Mouse (Mus musculus) embryonic stem cell, embryonic (primary cell): ENCODE measurements at regions not wholly inside any gene's neighbourhood (a gene's known extent, or its start where the extent isn't known, plus 50 kb on each side); places are given as distances from the start of the nearest gene placed in this dataset.
"Not testable (repeated sequence)": the region's sequence is repeated elsewhere in the genome, so short reads cannot be mapped to it uniquely, and the experiment has no call there.

ENCODE experiments used
- CTCF ChIA-PET, 4 experiments: fragments of 300-600 bp in 2 of 4; fragments of 350-600 bp in 2 of 4; sonication (Branson Sonifier 250); formaldehyde crosslinking; loops; one replicate each; lab custom pipeline; 2022; ENCODE audit warnings: inconsistent platforms in 2 of 4; lab: Charles Lee
- POLR2A ChIA-PET, 4 experiments: fragments of 300-600 bp in 2 of 4; fragments of 350-600 bp in 2 of 4; sonication (Branson Sonifier 250); formaldehyde crosslinking; loops; one replicate each; lab custom pipeline; 2022; ENCODE audit warnings: antibody characterized with exemption in 4 of 4, inconsistent platforms in 1 of 4; lab: Charles Lee

DNA sequence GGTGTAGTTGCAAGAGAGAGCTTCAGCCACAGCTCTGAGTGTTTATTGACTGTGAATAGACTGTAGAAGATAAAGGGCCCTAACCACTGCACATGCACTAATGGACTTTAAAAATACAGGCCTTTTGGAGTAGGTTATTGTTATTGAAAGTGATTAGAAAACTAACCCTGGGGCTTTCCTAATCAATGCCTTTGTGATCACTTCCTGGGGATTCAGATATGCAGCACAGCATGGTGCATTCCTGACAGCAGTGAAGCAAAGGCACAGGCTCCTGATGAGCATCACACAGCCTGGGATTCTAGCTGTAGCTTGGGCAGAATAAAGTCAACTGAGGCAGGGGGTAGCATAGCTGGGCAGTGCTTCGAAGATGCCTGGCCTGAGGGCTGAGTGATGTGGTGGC is 87.3 kb downstream of the Gm11077 start:
- CTCF ChIA-PET: no interaction called here

GRCm38 (mm10) chr6:140816831-140817230 is 87.7 kb downstream of the Gm11077 start:
- ChIA-PET CTCF (no interaction called here), POLR2A (interaction anchor here in 1 of 4 experiments (1.0 kb wide), 1 partner anchor 294 kb away, joined by 3 read pairs; no protein-coding TSS in a partner anchor)

More for the DNA sequence above, 87.3 kb downstream of the Gm11077 start:
- POLR2A ChIA-PET: interaction anchor here in 2 of 4 experiments (0.7 to 1.0 kb wide), 2 partner anchors 294 to 679 kb away, joined by 3 read pairs; no protein-coding TSS in a partner anchor

DNA sequence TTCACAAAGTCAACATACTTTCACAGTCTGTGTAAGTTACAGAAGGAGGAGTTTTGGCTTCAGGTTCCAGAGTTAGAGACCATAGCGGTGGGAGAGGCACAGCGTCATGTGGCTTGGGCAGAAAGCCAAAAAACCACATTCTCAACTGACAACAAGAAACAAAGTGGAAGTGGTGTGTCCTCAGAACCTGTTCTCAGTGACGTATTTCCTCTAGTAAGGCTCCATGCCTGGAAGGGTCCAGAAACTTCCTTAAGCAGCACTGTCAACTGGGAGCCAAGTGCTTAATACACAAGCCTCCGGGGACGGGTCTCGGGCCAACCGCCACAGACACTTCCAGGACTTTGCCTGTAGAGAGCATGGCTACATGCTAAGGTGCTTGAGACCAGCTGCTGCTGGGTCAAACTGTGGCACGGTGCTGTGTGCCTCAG is 90.4 kb downstream of the Gm11077 start:
- ChIA-PET CTCF (no interaction called here), POLR2A (interaction anchor here in 1 of 4 experiments (0.6 kb wide), 1 partner anchor 369 kb away, joined by 3 read pairs; no protein-coding TSS in a partner anchor)

- ChIA-PET CTCF (interaction anchor here in 1 of 4 experiments (1.2 kb wide), 1 partner anchor 114 kb away, joined by 3 read pairs; no protein-coding TSS in a partner anchor), POLR2A (no interaction called here)
Observed at GRCm38 (mm10) chr6:140826522-140826921, 97.4 kb downstream of the Gm11077 start.

DNA sequence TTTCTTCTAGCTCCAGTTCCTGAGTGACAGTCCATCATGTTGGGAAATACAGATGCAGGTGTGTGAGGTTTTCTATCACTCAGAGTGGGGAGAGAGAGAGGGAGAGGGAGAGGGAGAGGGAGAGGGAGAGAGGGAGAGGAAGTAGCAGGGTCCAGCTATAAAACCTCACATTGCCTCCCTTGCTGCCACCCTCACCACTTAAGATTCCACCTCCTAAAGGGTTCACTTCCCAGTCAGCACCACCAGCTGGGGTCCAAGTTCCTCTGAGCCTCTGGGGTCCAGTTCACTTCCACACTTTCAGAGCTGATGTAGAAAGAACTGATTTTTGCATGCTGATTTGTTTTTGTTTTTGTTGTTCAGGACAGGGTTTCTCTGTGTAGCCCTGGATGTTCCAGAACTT is 98.6 kb downstream of the Gm11077 start:
- POLR2A ChIA-PET: interaction anchor here in 1 of 4 experiments (0.6 kb wide), 1 partner anchor 734 kb away, joined by 3 read pairs; no protein-coding TSS in a partner anchor
- CTCF ChIA-PET: no interaction called here

DNA sequence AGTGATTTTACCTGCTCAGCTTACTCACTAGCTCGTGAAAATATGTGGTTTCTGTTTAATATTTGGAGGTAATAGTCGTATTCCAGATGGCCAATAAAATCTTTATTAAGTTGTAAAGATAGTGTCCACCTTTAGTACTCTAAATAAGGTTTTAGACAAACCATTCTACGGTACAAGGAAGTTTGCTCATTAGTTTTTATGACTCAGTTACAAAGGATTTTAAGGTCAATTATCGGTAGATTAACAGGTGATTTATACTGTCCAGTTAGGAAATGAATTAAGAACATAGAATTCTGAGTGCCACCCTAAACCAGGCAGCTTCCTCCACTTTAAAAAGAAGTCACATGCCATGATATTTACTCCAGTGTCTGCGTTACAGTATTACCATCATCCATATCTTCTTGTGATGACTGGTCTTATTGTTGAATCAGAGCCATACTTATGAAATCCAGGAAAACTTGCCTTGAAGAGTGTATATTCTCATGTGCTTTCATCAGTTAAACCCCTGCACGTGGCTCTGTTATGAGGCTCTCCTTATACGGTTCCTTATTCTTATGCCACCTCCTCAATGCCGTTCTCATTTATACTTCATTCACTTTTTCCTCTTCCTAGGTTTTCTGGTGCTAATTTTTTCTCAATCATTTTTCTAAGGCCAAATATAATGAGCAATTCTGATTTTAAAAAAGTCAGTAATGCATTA is 114.4 kb downstream of the Gm11077 start:
- CTCF ChIA-PET: no interaction called here
- POLR2A ChIA-PET: no interaction called here

GRCm38 (mm10) chr6:140847165-140847564 is 118.1 kb downstream of the Gm11077 start:
- ChIA-PET POLR2A (interaction anchor here in 1 of 4 experiments (0.7 kb wide), 1 partner anchor 116 kb away, joined by 3 read pairs; no protein-coding TSS in a partner anchor), CTCF (interaction anchor here in 1 of 4 experiments (0.5 kb wide), 1 partner anchor 49 kb away, joined by 3 read pairs; no protein-coding TSS in a partner anchor)

GRCm38 (mm10) chr6:140852420-140852819 is 123.3 kb downstream of the Gm11077 start:
- ChIA-PET CTCF (interaction anchor here in 2 of 4 experiments (0.5 to 1.2 kb wide), 2 partner anchors 50 to 81 kb away, joined by 3 to 4 read pairs; no protein-coding TSS in a partner anchor), POLR2A (interaction anchor here in 1 of 4 experiments (1.8 kb wide), 1 partner anchor 27 kb away, joined by 3 read pairs; no protein-coding TSS in a partner anchor)

DNA sequence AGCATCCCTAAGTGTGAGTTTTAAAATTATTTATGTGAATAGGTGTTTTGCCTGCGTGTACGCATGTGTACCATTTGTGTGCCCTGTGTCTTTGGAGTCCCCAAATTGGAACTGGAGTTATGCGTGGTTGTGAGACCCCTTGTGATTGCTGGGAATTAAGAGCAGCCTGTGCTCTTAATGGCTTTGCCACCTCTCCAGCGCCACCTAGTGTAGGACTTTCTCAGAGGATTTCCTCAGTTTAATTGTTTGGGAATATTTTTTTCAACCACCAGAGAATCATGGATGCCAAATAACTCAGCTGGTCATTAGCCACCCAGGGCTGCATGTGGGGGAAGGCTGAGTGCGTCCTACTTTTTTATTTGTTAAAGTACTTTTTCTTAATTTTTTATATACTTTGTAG is 124.4 kb downstream of the Gm11077 start:
- CTCF ChIA-PET: interaction anchor here (0.5 to 1.2 kb wide), 5 partner anchors 42 to 139 kb away, joined by 4 to 6 read pairs (median 5); no protein-coding TSS in a partner anchor
- POLR2A ChIA-PET: no interaction called here

DNA sequence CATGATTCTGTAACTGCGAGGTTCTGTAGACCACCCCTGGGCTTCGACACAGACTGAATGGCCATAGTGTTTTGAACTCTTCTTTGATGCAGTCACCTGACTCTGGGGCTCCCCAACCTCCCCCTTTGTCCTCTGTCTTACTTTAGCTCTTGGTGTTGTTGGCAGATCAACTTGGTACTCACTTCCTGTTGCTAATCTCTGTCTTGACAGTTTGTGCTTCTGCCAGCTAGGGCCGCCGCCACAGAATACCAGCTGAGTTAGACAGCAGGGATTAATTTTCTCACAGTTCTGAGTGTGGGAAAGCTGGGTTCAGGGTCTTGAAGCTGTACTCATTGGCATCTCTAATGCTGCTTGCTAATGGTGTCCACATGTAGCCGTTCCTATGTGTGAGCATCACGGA is 125.6 kb downstream of the Gm11077 start:
- POLR2A ChIA-PET: no interaction called here
- CTCF ChIA-PET: interaction anchor here in 1 of 4 experiments (1.4 kb wide), 1 partner anchor 140 kb away, joined by 5 read pairs; no protein-coding TSS in a partner anchor

DNA sequence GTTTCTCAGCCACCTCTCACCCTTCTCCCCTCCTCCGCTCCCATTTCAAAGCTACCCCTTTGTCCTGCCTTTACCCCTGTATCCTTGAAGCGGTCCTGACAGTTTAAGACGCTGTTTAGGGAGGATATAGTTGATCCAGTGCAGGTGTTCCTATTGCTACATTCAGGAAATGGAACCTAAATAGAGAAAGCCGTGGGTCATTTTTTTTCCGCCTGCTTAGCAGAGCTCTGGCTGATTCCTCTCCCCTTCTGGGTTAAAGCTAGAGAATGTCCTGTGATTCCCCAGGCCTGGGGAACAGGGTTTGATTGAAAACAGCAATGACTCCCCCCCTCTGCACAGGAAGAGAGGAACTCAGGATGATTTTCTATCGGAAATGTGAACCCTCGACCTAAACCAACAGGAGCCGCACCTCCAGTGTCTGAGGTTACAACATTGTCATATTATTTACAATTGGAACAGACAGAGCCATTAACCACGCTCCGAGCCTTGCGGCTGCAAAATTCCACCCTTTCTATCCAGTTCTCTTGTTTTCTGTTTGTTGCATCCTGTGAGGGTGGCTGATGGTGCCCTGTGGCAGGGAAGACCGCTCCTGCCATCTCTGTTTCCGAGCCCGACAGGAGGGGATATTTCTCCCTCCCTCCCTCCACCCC is 127.5 kb downstream of the Gm11077 start:
- POLR2A ChIA-PET: no interaction called here
- CTCF ChIA-PET: interaction anchor here in 1 of 4 experiments (1.0 kb wide), 1 partner anchor 142 kb away, joined by 3 read pairs; no protein-coding TSS in a partner anchor

DNA sequence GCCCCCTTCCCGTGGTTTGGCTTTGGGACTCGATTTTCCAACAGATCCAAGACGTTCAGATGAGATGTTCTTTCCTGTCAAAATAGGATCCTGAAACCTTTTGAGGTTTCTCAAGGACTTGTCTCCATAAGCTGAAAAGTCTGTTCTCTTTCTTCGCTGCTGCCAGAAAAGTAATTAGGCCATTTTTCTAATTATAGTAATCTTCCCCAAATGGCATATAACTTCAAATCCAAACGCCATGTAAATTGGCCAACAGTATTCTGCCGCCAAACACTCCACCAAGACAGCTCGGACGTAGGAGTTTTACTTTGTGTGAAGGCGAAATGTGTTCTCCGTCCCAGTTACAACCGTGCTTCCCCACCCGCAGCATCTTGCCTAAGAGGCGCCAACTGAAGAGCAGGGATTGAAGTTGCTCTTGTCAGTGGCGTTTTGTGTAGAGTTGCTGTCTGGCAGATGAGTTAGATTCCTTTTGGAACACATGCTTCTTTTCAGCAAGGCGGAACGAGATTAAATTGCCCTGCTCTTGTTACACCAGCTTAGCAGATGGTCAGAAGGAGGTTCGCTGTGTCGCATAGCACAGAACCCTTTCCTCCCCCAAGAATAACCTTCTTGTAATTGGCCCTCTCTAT is 128.1 kb downstream of the Gm11077 start:
- ChIA-PET CTCF (interaction anchor here in 2 of 4 experiments (0.7 to 1.0 kb wide), 2 partner anchors 29 to 142 kb away, joined by 3 to 4 read pairs; no protein-coding TSS in a partner anchor), POLR2A (no interaction called here)

DNA sequence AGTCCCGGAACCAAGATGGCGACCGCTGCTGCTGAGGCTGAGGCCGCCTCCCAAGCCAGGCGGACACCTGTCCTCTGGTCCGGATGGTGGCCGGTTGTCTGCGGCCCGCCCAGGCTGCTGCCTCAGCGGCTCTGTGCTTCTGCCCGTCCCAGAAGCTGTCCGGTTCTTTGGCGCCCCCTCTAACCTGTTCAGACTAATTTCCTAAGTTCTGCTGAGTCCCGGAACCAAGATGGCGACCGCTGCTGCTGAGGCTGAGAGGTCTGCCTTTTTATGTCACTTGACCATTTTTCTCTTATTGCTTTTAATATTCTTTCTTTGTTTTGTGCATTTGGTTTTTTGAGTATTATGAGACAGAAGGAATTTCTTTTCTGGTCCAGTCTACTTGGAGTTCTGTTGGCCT is 140.4 kb downstream of the Gm11077 start:
- POLR2A ChIA-PET, CTCF ChIA-PET: not testable (repeated sequence)

GRCm38 (mm10) chr6:140874831-140875230 is 145.7 kb downstream of the Gm11077 start:
- CTCF ChIA-PET: no interaction called here
- POLR2A ChIA-PET: no interaction called here

- ChIA-PET CTCF (no interaction called here), POLR2A (no interaction called here)
Observed at GRCm38 (mm10) chr6:140883651-140884050, 154.6 kb downstream of the Gm11077 start.

- ChIA-PET CTCF (interaction anchor here in 1 of 4 experiments (0.6 kb wide), 2 partner anchors 32 to 699 kb away, joined by 3 to 4 read pairs; no protein-coding TSS in a partner anchor), POLR2A (interaction anchor here in 1 of 4 experiments (0.8 kb wide), 1 partner anchor 11 kb away, joined by 3 read pairs; no protein-coding TSS in a partner anchor)
Observed at GRCm38 (mm10) chr6:140888610-140889009, 159.5 kb downstream of the Gm11077 start.

GRCm38 (mm10) chr6:140890060-140890459 is 161.0 kb downstream of the Gm11077 start:
- CTCF ChIA-PET: no interaction called here
- POLR2A ChIA-PET: no interaction called here

GRCm38 (mm10) chr6:140890591-140890990 is 161.5 kb downstream of the Gm11077 start:
- ChIA-PET CTCF (interaction anchor here in 1 of 4 experiments (0.6 kb wide), 1 partner anchor 142 kb away, joined by 3 read pairs; no protein-coding TSS in a partner anchor), POLR2A (no interaction called here)

DNA sequence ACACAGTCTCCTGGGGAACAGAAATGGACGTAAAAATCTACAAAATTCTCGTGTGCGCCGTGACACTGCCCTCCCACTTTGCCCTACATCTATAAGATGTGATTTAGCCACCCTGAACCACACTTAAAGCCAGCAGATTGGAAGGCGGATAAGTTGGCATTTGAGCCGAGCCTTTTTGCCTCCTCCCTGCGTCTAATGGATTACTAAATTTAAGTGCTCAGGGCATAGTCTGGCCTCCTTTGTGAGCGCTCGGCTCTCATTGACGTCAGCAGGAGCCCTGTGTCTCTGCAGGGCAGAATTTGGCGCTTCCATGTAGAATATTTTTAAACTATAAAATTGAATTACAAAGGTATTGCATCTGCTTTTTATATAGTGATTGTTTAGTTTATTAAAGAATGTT is 165.4 kb downstream of the Gm11077 start:
- CTCF ChIA-PET: no interaction called here
- POLR2A ChIA-PET: no interaction called here
